Mouse (Mus musculus): ENCODE data around the gene Odaph. TPM values are rescaled to one million over a fixed set of nuclear protein-coding genes. Genes with fewer than 3 reads are reported as not detected.
"Not testable (repeated sequence)": the region's sequence is repeated elsewhere in the genome, so short reads cannot be mapped to it uniquely, and the experiment has no call there.

Gene Odaph
- polyA plus RNA-seq (2014; fragmentation: Nextera tagmentation; extraction: Ambion mirVana): not detected in 2 replicates

- no peaks in the 10 kb centered on the region for H3K27me3 ChIP-seq (ENCODE audit: control insufficient read depth, insufficient read depth, low read length)
- no peak for ATAC-seq (ENCODE audit: insufficient number of reproducible peaks, insufficient read depth, low FRiP score, low read depth)
- no peak within 1 kb of the TSS for H3K9ac ChIP-seq (replicated peaks; ENCODE audit: low read depth, low read length)
- H3K4me3 ChIP-seq (ENCODE audit: low read depth, low read length): no peak within 1 kb of the TSS
- no peak within 1 kb of the TSS for H3K27ac ChIP-seq (ENCODE audit: low read length)
- WGBS: 72% methylated on average over 4 of the region's 4 CpGs
- no peak within 1 kb of the TSS for H3K4me2 ChIP-seq (replicated peaks; ENCODE audit: low read depth, low read length)
- H3K4me1 ChIP-seq (ENCODE audit: control insufficient read depth, insufficient read depth, low read length): no peaks in the 10 kb centered on the region
- H3K36me3 ChIP-seq (ENCODE audit: control insufficient read depth, insufficient read depth, low read length): no peaks in the 10 kb centered on the region
- H3K9me3 ChIP-seq (ENCODE audit: control insufficient read depth, low read depth, low read length): no peaks in the 10 kb centered on the region
These were observed at the start of gene Odaph for GRCm38 (mm10) chr5:91987236-91987635. Odaph (plus strand) TSS chr5:91987475.

GRCm38 (mm10) chr5:91945609-91946008 is 41.7 kb upstream of the Odaph start:
- 80% methylated on average over 1 of the region's 1 CpGs for WGBS
- H3K27ac ChIP-seq (ENCODE audit: low read length); H3K9me3 ChIP-seq (ENCODE audit: control insufficient read depth, low read depth, low read length); H3K4me1 ChIP-seq (ENCODE audit: control insufficient read depth, insufficient read depth, low read length); H3K27me3 ChIP-seq (ENCODE audit: control insufficient read depth, insufficient read depth, low read length); H3K9ac ChIP-seq (replicated peaks; ENCODE audit: low read depth, low read length); H3K4me3 ChIP-seq (ENCODE audit: low read depth, low read length); H3K4me2 ChIP-seq (replicated peaks; ENCODE audit: low read depth, low read length): not testable (repeated sequence)
- peaks cover 19% of the 10 kb centered on the region for H3K36me3 ChIP-seq (ENCODE audit: control insufficient read depth, insufficient read depth, low read length)
- peak; percentile 67; the same call in 1 of the 2 replicates for ATAC-seq (ENCODE audit: insufficient number of reproducible peaks, insufficient read depth, low FRiP score, low read depth)

- H3K27me3 ChIP-seq (ENCODE audit: control insufficient read depth, insufficient read depth, low read length): no peaks in the 10 kb centered on the region
- no peak overlapping the region for H3K27ac ChIP-seq (ENCODE audit: low read length)
- H3K4me2 ChIP-seq (replicated peaks; ENCODE audit: low read depth, low read length): no peak overlapping the region
- ATAC-seq (ENCODE audit: insufficient number of reproducible peaks, insufficient read depth, low FRiP score, low read depth): no peak
- no peaks in the 10 kb centered on the region for H3K9me3 ChIP-seq (ENCODE audit: control insufficient read depth, low read depth, low read length)
- H3K4me1 ChIP-seq (ENCODE audit: control insufficient read depth, insufficient read depth, low read length): no peaks in the 10 kb centered on the region
- H3K36me3 ChIP-seq (ENCODE audit: control insufficient read depth, insufficient read depth, low read length): peaks cover 24% of the 10 kb centered on the region
- 97% methylated on average over 4 of the region's 4 CpGs for WGBS
- H3K4me3 ChIP-seq (ENCODE audit: low read depth, low read length): no peak overlapping the region
- no peak overlapping the region for H3K9ac ChIP-seq (replicated peaks; ENCODE audit: low read depth, low read length)
These were observed 40.3 kb upstream of the Odaph start for GRCm38 (mm10) chr5:91947008-91947407.

GRCm38 (mm10) chr5:91949441-91949840 is 37.8 kb upstream of the Odaph start:
- H3K27me3 ChIP-seq (ENCODE audit: control insufficient read depth, insufficient read depth, low read length): no peaks in the 10 kb centered on the region
- no peak overlapping the region for H3K27ac ChIP-seq (ENCODE audit: low read length)
- H3K4me2 ChIP-seq (replicated peaks; ENCODE audit: low read depth, low read length): no peak overlapping the region
- 95% methylated on average over 7 of the region's 7 CpGs for WGBS
- H3K9me3 ChIP-seq (ENCODE audit: control insufficient read depth, low read depth, low read length): no peaks in the 10 kb centered on the region
- H3K4me1 ChIP-seq (ENCODE audit: control insufficient read depth, insufficient read depth, low read length): no peaks in the 10 kb centered on the region
- H3K36me3 ChIP-seq (ENCODE audit: control insufficient read depth, insufficient read depth, low read length): peaks cover 33% of the 10 kb centered on the region
- H3K9ac ChIP-seq (replicated peaks; ENCODE audit: low read depth, low read length): no peak overlapping the region
- ATAC-seq (ENCODE audit: insufficient number of reproducible peaks, insufficient read depth, low FRiP score, low read depth): no peak
- H3K4me3 ChIP-seq (ENCODE audit: low read depth, low read length): no peak overlapping the region

- H3K27ac ChIP-seq (ENCODE audit: low read length): no peak overlapping the region
- no peak overlapping the region for H3K9ac ChIP-seq (replicated peaks; ENCODE audit: low read depth, low read length)
- H3K9me3 ChIP-seq (ENCODE audit: control insufficient read depth, low read depth, low read length): no peaks in the 10 kb centered on the region
- H3K4me3 ChIP-seq (ENCODE audit: low read depth, low read length): no peak overlapping the region
- no peaks in the 10 kb centered on the region for H3K4me1 ChIP-seq (ENCODE audit: control insufficient read depth, insufficient read depth, low read length)
- H3K4me2 ChIP-seq (replicated peaks; ENCODE audit: low read depth, low read length): no peak overlapping the region
- no peak for ATAC-seq (ENCODE audit: insufficient number of reproducible peaks, insufficient read depth, low FRiP score, low read depth)
- peaks cover 35% of the 10 kb centered on the region for H3K36me3 ChIP-seq (ENCODE audit: control insufficient read depth, insufficient read depth, low read length)
- no peaks in the 10 kb centered on the region for H3K27me3 ChIP-seq (ENCODE audit: control insufficient read depth, insufficient read depth, low read length)
These were observed 35.9 kb upstream of the Odaph start for GRCm38 (mm10) chr5:91951404-91951803.

- Histone ChIP-seq H3K9ac (replicated peaks; ENCODE audit: low read depth, low read length) (no peak overlapping the region), H3K27me3 (ENCODE audit: control insufficient read depth, insufficient read depth, low read length) (no peaks in the 10 kb centered on the region), H3K4me3 (ENCODE audit: low read depth, low read length) (no peak overlapping the region), H3K9me3 (ENCODE audit: control insufficient read depth, low read depth, low read length) (no peaks in the 10 kb centered on the region), H3K36me3 (ENCODE audit: control insufficient read depth, insufficient read depth, low read length) (peaks cover 26% of the 10 kb centered on the region), H3K4me1 (ENCODE audit: control insufficient read depth, insufficient read depth, low read length) (peaks cover 16% of the 10 kb centered on the region), H3K4me2 (replicated peaks; ENCODE audit: low read depth, low read length) (no peak overlapping the region), H3K27ac (ENCODE audit: low read length) (no peak overlapping the region)
- no peak for ATAC-seq (ENCODE audit: insufficient number of reproducible peaks, insufficient read depth, low FRiP score, low read depth)
- WGBS: 94% methylated on average over 3 of the region's 3 CpGs
These were observed 30.1 kb upstream of the Odaph start for GRCm38 (mm10) chr5:91956991-91957760.

GRCm38 (mm10) chr5:91959096-91959495 is 28.2 kb upstream of the Odaph start:
- Histone ChIP-seq H3K9ac (replicated peaks; ENCODE audit: low read depth, low read length) (no peak overlapping the region), H3K27ac (ENCODE audit: low read length) (no peak overlapping the region), H3K27me3 (ENCODE audit: control insufficient read depth, insufficient read depth, low read length) (no peaks in the 10 kb centered on the region), H3K9me3 (ENCODE audit: control insufficient read depth, low read depth, low read length) (no peaks in the 10 kb centered on the region), H3K4me2 (replicated peaks; ENCODE audit: low read depth, low read length) (no peak overlapping the region), H3K4me3 (ENCODE audit: low read depth, low read length) (no peak overlapping the region), H3K4me1 (ENCODE audit: control insufficient read depth, insufficient read depth, low read length) (peaks cover 20% of the 10 kb centered on the region), H3K36me3 (ENCODE audit: control insufficient read depth, insufficient read depth, low read length) (peaks cover 17% of the 10 kb centered on the region)
- 81% methylated on average over 1 of the region's 1 CpGs for WGBS
- ATAC-seq (ENCODE audit: insufficient number of reproducible peaks, insufficient read depth, low FRiP score, low read depth): no peak

GRCm38 (mm10) chr5:91959986-91960385 is 27.3 kb upstream of the Odaph start:
- H3K27me3 ChIP-seq (ENCODE audit: control insufficient read depth, insufficient read depth, low read length): no peaks in the 10 kb centered on the region
- H3K4me3 ChIP-seq (ENCODE audit: low read depth, low read length): no peak overlapping the region
- H3K4me2 ChIP-seq (replicated peaks; ENCODE audit: low read depth, low read length): peak overlapping the region; percentile 52; the same call in 1 of the 2 replicates
- H3K9me3 ChIP-seq (ENCODE audit: control insufficient read depth, low read depth, low read length): no peaks in the 10 kb centered on the region
- H3K9ac ChIP-seq (replicated peaks; ENCODE audit: low read depth, low read length): no peak overlapping the region
- 70% methylated on average over 1 of the region's 1 CpGs for WGBS
- H3K4me1 ChIP-seq (ENCODE audit: control insufficient read depth, insufficient read depth, low read length): peaks cover 20% of the 10 kb centered on the region
- no peak overlapping the region for H3K27ac ChIP-seq (ENCODE audit: low read length)
- no peak for ATAC-seq (ENCODE audit: insufficient number of reproducible peaks, insufficient read depth, low FRiP score, low read depth)
- H3K36me3 ChIP-seq (ENCODE audit: control insufficient read depth, insufficient read depth, low read length): peaks cover 13% of the 10 kb centered on the region

Measured in stomach, embryonic 14.5 days (tissue).